Mouse (Mus musculus) forebrain, embryonic 13.5 days (tissue): ENCODE results near the gene Gm15023. TPM values are rescaled to one million over a fixed set of nuclear protein-coding genes. Genes with fewer than 3 reads are reported as not detected.
"Not testable (repeated sequence)": the region's sequence is repeated elsewhere in the genome, so short reads cannot be mapped to it uniquely, and the experiment has no call there.

ENCODE experiments used
- ATAC-seq: fragments of 200-750 bp; cut with Nextera tagmentation; 2 replicates; pipeline ENCODE4 v1.8.0; 2017
- H3K27ac ChIP-seq: fragments of 300-500 bp; sonication (generic); 2 replicates; pipeline ENCODE4 v1.5.1; 2015; ENCODE audit warnings: inconsistent platforms, mild to moderate bottlenecking, moderate library complexity
- H3K27me3 ChIP-seq: fragments of 300-500 bp; sonication (generic); 2 replicates; pipeline ENCODE4 v1.6.1; 2015; ENCODE audit warnings: mild to moderate bottlenecking, inconsistent platforms
- H3K36me3 ChIP-seq: fragments of 300-500 bp; sonication (generic); 2 replicates; pipeline ENCODE4 v1.6.1; 2015; ENCODE audit warnings: mild to moderate bottlenecking, inconsistent platforms; ENCODE audit not compliant: poor library complexity, severe bottlenecking
- H3K4me1 ChIP-seq: fragments of 300-500 bp; sonication (generic); 2 replicates; pipeline ENCODE4 v1.6.1; 2015; ENCODE audit warnings: inconsistent platforms
- H3K4me2 ChIP-seq: fragments of 300-500 bp; sonication (generic); 2 replicates; pipeline ENCODE4 v1.6.1; 2015; ENCODE audit warnings: inconsistent platforms, mild to moderate bottlenecking, moderate library complexity
- H3K4me3 ChIP-seq: fragments of 300-500 bp; sonication (generic); 2 replicates; pipeline ENCODE4 v1.5.1; 2015; ENCODE audit warnings: mild to moderate bottlenecking, inconsistent platforms
- H3K9ac ChIP-seq: fragments of 300-500 bp; sonication (generic); 2 replicates; pipeline ENCODE4 v1.6.1; 2015; ENCODE audit warnings: mild to moderate bottlenecking, inconsistent platforms
- H3K9me3 ChIP-seq: fragments of 300-500 bp; sonication (generic); replicated peaks from 2 replicates; pipeline ENCODE4 v1.6.1; 2016; ENCODE audit warnings: inconsistent platforms
- WGBS: fragments of 180-500 bp; shearing (Covaris S2); methylation state at CpG from one replicate; pipeline ENCODE4 v1.1.7; 2015; 5-methylcytosine and 5-hydroxymethylcytosine counted together
- polyA plus RNA-seq: library from polyadenylated mRNA; unstranded; fragments of >200 nt; fragmentation: Nextera tagmentation; extraction: Ambion mirVana; gene quantifications from 2 replicates; pipeline ENCODE4 v1.2.1, GENCODE M21; 2015

Gm15023 gene
- not detected in 2 replicates for polyA plus RNA-seq

DNA sequence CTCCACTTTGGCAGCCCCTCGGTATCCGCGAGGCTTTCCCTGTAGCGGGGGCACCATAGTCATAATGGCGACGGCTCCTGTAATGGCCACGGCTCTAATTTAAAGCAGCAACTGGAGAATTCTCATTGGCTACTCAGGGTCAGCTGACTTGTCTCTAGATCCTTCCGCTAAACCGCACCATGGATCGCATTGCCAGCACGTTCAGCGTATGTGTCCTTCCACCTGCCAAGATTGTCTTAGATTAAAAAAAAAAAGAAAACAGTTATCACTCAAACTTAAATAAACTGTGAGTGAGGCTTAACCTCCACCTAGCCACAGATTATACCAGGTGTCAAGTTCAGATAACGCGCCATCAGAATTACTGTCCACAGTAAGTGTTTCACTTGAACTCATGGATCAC, at the start of gene Gm15023:
TSS of gene Gm15023 (minus strand) at position 101 of the 400 bp plus-strand sequence.
- H3K4me3 ChIP-seq, H3K9me3 ChIP-seq: not testable (repeated sequence)
- WGBS: 100% methylated on average over 5 of the region's 14 CpGs

DNA sequence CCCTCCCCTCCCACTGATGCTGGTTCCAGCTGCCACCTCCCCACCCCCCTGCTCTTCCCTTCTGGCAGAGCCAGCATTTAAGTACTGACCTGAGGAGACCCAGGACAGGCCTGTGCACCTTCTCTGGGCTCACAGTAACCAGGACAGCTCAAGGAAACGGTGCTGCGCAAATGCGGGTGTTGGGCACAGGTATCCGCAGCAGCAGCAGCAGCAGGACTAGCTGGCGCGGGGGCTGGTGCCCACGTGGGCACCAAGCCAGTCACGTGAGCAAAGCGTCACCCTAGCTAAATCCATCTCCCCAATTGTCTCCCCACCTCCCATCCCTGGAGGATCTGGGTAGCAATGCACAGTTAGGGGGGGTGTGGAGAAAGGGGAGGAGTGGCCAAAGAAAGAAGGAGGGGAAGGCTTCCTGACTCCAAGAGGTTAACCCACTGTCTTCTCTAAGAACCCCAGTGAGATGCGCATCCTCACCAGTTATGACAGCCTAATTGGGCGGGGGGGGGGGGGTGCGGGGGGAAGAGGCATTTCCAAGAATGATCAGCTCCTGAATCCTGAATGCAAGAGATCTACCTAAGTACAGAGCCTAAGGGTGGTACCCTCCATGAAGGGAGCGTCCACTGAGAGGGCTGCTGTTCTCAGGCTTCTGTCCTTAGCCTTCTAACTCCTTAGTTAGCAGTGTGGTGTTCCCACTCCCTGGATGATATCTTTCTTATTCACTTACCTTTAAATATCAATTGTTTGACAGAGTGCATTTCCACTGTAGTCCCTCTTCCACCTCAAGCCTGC, 33.2 kb upstream of the Gm15023 start, which contains the start of gene Tceal6:
TSS of gene Tceal6 (minus strand) at position 252 of the 786 bp plus-strand sequence.
- Histone ChIP-seq H3K9me3 (no peaks in the 10 kb centered on the region), H3K4me2 (peak within 1 kb of the TSS; percentile 62), H3K4me1 (no peaks in the 10 kb centered on the region), H3K9ac (peak within 1 kb of the TSS; percentile 53), H3K4me3 (peak within 1 kb of the TSS; percentile 44), H3K27ac (no peak within 1 kb of the TSS), H3K27me3 (no peaks in the 10 kb centered on the region), H3K36me3 (no peaks in the 10 kb centered on the region)
- whole genome bisulfite sequencing: 2% methylated on average over 11 of the region's 13 CpGs
- ATAC-seq: peak; percentile 91

More for the DNA sequence above, at the start of gene Gm15023:
- H3K27me3 ChIP-seq, H3K4me2 ChIP-seq, H3K9ac ChIP-seq, H3K27ac ChIP-seq, H3K4me1 ChIP-seq, H3K36me3 ChIP-seq, ATAC-seq: not testable (repeated sequence)

DNA sequence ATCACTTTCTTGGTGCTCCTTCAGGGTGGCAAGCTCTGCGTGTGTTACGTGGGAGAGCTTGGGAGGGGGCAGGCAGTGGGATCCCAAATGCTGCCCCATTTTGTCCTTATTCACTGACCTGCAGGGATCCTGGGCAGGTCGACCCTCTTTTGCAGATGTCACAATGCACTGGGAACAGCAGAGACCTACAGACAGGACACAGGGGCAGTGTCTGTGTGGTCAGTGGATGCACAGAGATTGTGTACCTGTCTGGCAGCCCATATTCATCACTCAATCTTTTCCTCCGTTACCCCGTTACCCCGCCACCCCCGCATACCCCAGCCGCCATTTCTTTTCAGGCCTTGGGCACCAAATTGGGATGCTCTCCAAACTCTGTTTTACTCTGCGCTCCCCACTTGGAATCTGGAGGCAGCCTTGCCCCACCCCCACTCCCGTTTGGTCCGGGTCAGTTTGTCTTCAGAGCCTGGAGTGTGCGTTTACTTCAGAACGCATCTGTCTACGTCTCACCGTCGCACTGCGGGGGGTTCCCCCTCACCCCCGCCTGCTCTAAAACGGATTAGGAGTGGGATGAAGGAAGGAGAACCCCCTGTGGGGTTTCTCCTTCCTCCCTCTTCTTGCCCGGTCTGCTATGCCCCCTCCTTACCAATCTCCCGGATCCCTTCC, 32.5 kb upstream of the Gm15023 start:
- Histone ChIP-seq H3K4me3 (peak overlapping the region; percentile 44), H3K4me2 (peak overlapping the region; percentile 62), H3K9ac (peak overlapping the region; percentile 53)
- WGBS: 24% methylated on average over 17 of the region's 21 CpGs
- not testable (repeated sequence) for H3K27ac ChIP-seq, H3K36me3 ChIP-seq, H3K9me3 ChIP-seq, H3K27me3 ChIP-seq, H3K4me1 ChIP-seq
- peak; percentile 67 for ATAC-seq

DNA sequence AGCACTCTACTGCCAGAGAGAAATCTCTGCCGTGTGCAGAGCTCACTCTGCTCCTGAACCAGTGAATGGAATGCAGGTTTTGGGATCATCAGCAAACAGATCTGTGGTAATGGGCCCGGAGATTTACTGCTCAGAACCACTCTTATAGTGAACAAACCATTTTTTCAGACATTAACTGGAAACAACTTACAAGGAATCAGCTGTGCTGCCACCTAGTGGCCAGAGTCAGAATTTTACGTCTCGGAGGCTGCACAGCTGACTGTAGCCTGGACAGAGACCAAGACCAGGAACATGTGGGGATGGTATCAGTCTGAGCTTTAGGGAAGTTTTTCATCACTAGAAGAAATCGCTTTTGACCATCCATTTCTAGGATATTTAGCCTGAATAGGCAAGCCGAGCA, 12.5 kb upstream of the Gm15023 start:
- not testable (repeated sequence) for H3K4me1 ChIP-seq, H3K4me2 ChIP-seq, H3K9me3 ChIP-seq, H3K4me3 ChIP-seq, H3K27ac ChIP-seq, ATAC-seq, H3K9ac ChIP-seq, H3K36me3 ChIP-seq, H3K27me3 ChIP-seq
- WGBS: no CpG with 5 or more reads among the region's 6 CpGs

DNA sequence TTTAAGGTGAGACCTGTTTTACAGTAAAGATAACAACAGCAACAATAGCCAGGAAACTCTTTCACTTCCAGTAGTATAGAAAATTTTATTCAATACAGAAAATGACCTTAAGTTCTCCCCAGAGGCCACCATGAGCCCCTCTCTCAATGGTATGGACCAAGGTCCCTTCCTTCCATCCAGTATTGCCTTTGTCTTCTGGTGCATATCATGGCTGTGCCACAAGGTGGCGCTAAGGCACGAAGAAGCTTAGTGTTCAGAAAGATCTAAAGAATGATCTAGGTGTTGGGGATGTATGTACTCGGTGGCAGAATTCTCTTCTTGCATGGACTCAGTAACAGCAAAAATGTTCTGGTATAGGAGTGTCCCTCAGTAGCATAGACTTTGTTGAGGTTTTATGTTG, 11.2 kb upstream of the Gm15023 start:
- not testable (repeated sequence) for H3K27me3 ChIP-seq, H3K27ac ChIP-seq, H3K4me2 ChIP-seq, H3K4me3 ChIP-seq, H3K4me1 ChIP-seq, H3K9me3 ChIP-seq, ATAC-seq, H3K36me3 ChIP-seq, H3K9ac ChIP-seq
- no CpG with 5 or more reads among the region's 3 CpGs for WGBS

Other genes starting within 250 kb of the Gm15023 start
- gene Nxf2, start 212.9 kb downstream of the Gm15023 start, polyA plus RNA-seq: 0.15 and 0.39 TPM in 2 replicates
- 5.7 and 6.6 TPM in 2 replicates for gene Zmat1, start 168.4 kb downstream of the Gm15023 start, polyA plus RNA-seq
- gene Tceal6, start 33.1 kb upstream of the Gm15023 start, polyA plus RNA-seq: 10.0 and 14.2 TPM in 2 replicates
- gene Pramel3, start 124.7 kb upstream of the Gm15023 start, polyA plus RNA-seq: not detected in 2 replicates
- not detected in 2 replicates for gene Gm5128, start 195.7 kb upstream of the Gm15023 start, polyA plus RNA-seq